Mouse (Mus musculus) CH12.LX (cell line): ENCODE data around the gene Atad1. TPM values are rescaled to one million over a fixed set of nuclear protein-coding genes. Genes with fewer than 3 reads are reported as not detected.
A peak's percentile ranks its signal among the peaks of the same experiment; 100 is the strongest.

Source experiments
- DNase-seq: peaks from one replicate; pipeline ENCODE4 v3.0.0-alpha.2; 2013; ENCODE audit errors: extremely low read depth
- H3K27ac ChIP-seq: 2 replicates; pipeline ENCODE4 v1.5.1; 2012; ENCODE audit warnings: low read depth, mild to moderate bottlenecking, control low read depth, moderate library complexity; ENCODE audit not compliant: insufficient read depth
- H3K27me3 ChIP-seq: replicated peaks from 2 replicates; pipeline ENCODE3; 2012; ENCODE audit warnings: inconsistent platforms
- H3K36me3 ChIP-seq, 2 experiments: replicated peaks in 1 of 2; 2 replicates each; pipeline versions ENCODE3 to v1.6.1; 2012; ENCODE audit warnings: inconsistent platforms in 1 of 2, low read length in 1 of 2, mild to moderate bottlenecking in 1 of 2, mixed read lengths in 1 of 2, moderate library complexity in 1 of 2; ENCODE audit not compliant: control insufficient read depth in 1 of 2, insufficient read depth in 1 of 2
- H3K4me1 ChIP-seq, 2 experiments: 2 replicates each; pipeline ENCODE4 v1.6.1; 2012; ENCODE audit warnings: inconsistent platforms in 1 of 2, moderate library complexity in 1 of 2; ENCODE audit not compliant: insufficient read depth in 2 of 2, control insufficient read depth in 1 of 2
- H3K4me2 ChIP-seq: 2 replicates; pipeline ENCODE4 v1.6.1; 2012; ENCODE audit warnings: low read depth, mild to moderate bottlenecking, control low read depth; ENCODE audit not compliant: poor library complexity, insufficient read depth, severe bottlenecking
- H3K4me3 ChIP-seq, 3 experiments: fragments of 150-350 bp in 1 of 3; sonication (generic) in 1 of 3; replicated peaks in 1 of 3; 2 replicates each; pipeline versions ENCODE3 to v1.5.1; 2011 to 2012; ENCODE audit warnings: low read depth in 2 of 3, low read length in 2 of 3, mild to moderate bottlenecking in 2 of 3, moderate library complexity in 2 of 3, control low read depth in 1 of 3, improper control_type of control experiment in 1 of 3, inconsistent platforms in 1 of 3, mixed read lengths in 1 of 3; ENCODE audit not compliant: poor library complexity in 1 of 3
- H3K79me2 ChIP-seq: replicated peaks from 2 replicates; pipeline ENCODE4 v1.6.1; 2012; ENCODE audit warnings: mild to moderate bottlenecking, moderate library complexity; ENCODE audit not compliant: control insufficient read depth, poor library complexity, insufficient read depth, severe bottlenecking; ENCODE audit errors: extremely low read depth
- H3K9ac ChIP-seq: 2 replicates; pipeline ENCODE4 v1.6.1; 2012; ENCODE audit warnings: low read depth, mild to moderate bottlenecking, control low read depth, moderate library complexity; ENCODE audit not compliant: insufficient read depth
- H3K9me3 ChIP-seq: replicated peaks from 2 replicates; pipeline ENCODE3; 2012; ENCODE audit warnings: low read length, inconsistent platforms, mixed read lengths
- CHD1 ChIP-seq: IDR thresholded peaks from 2 replicates; pipeline ENCODE4 v1.6.1; 2012; ENCODE audit warnings: low read depth, low read length, improper control_type of control experiment, inconsistent platforms
- CHD2 ChIP-seq: IDR thresholded peaks from 2 replicates; pipeline ENCODE4 v1.6.1; 2011; ENCODE audit warnings: low read length, improper control_type of control experiment
- CTCF ChIP-seq, 2 experiments: IDR thresholded peaks in 1 of 2; conservative IDR thresholded peaks in 1 of 2; 2 replicates each; pipeline ENCODE4 v1.5.1; 2011 to 2012; ENCODE audit warnings: low read depth in 2 of 2, low read length in 2 of 2, improper control_type of control experiment in 1 of 2, inconsistent platforms in 1 of 2, mild to moderate bottlenecking in 1 of 2, moderate library complexity in 1 of 2
- E2F4 ChIP-seq: IDR thresholded peaks from 2 replicates; pipeline ENCODE4 v1.6.1; 2011; ENCODE audit warnings: low read depth, low read length, improper control_type of control experiment; ENCODE audit not compliant: insufficient replicate concordance
- ELF1 ChIP-seq: IDR thresholded peaks from 2 replicates; pipeline ENCODE4 v1.6.1; 2014; ENCODE audit warnings: low read depth, mild to moderate bottlenecking, inconsistent platforms, low read length, improper control_type of control experiment
- EP300 ChIP-seq: IDR thresholded peaks from 2 replicates; pipeline ENCODE4 v1.6.1; 2011; ENCODE audit warnings: low read length, improper control_type of control experiment
- ETS1 ChIP-seq: conservative IDR thresholded peaks from 2 replicates; pipeline ENCODE4 v1.6.1; 2012; ENCODE audit warnings: low read depth, mild to moderate bottlenecking, inconsistent platforms, low read length, improper control_type of control experiment, moderate library complexity
- GABPA ChIP-seq: IDR thresholded peaks from 2 replicates; pipeline ENCODE4 v1.6.1; 2012; ENCODE audit warnings: low read depth, low read length, improper control_type of control experiment, inconsistent platforms; ENCODE audit not compliant: insufficient replicate concordance
- IRF4 ChIP-seq: IDR thresholded peaks from 2 replicates; pipeline ENCODE4 v1.6.1; 2014; ENCODE audit warnings: low read depth, mild to moderate bottlenecking, inconsistent platforms, low read length, improper control_type of control experiment
- JUN ChIP-seq: IDR thresholded peaks from 2 replicates; pipeline ENCODE4 v1.6.1; 2011; ENCODE audit warnings: low read depth, mild to moderate bottlenecking, low read length, improper control_type of control experiment, moderate library complexity; ENCODE audit not compliant: insufficient read depth
- KAT2A ChIP-seq: IDR thresholded peaks from 2 replicates; pipeline ENCODE4 v1.6.1; 2012; ENCODE audit warnings: low read length, improper control_type of control experiment, inconsistent platforms; ENCODE audit not compliant: insufficient replicate concordance
- MAFK ChIP-seq: IDR thresholded peaks from 2 replicates; pipeline ENCODE4 v1.6.1; 2011; ENCODE audit warnings: low read length, improper control_type of control experiment; ENCODE audit not compliant: insufficient replicate concordance
- MAX ChIP-seq: IDR thresholded peaks from 2 replicates; pipeline ENCODE4 v1.6.1; 2011; ENCODE audit warnings: low read length, improper control_type of control experiment
- MAZ ChIP-seq: IDR thresholded peaks from 2 replicates; pipeline ENCODE4 v1.6.1; 2012; ENCODE audit warnings: low read depth, mild to moderate bottlenecking, inconsistent platforms, low read length, improper control_type of control experiment, moderate library complexity
- MEF2A ChIP-seq: IDR thresholded peaks from 2 replicates; pipeline ENCODE4 v1.6.1; 2014; ENCODE audit warnings: low read depth, mild to moderate bottlenecking, inconsistent platforms, low read length, improper control_type of control experiment, borderline replicate concordance
- MXI1 ChIP-seq: IDR thresholded peaks from 2 replicates; pipeline ENCODE4 v1.6.1; 2011; ENCODE audit warnings: mild to moderate bottlenecking, low read depth, low read length, improper control_type of control experiment
- NELFE ChIP-seq: IDR thresholded peaks from 2 replicates; pipeline ENCODE4 v1.6.1; 2011; ENCODE audit warnings: low read depth, low read length, improper control_type of control experiment
- NRF1 ChIP-seq: IDR thresholded peaks from 2 replicates; pipeline ENCODE4 v1.6.1; 2014; ENCODE audit warnings: low read depth, mild to moderate bottlenecking, inconsistent platforms, low read length, improper control_type of control experiment, moderate library complexity
- POLR2A ChIP-seq: IDR thresholded peaks from 2 replicates; pipeline ENCODE4 v1.6.1; 2011; ENCODE audit warnings: low read depth, mild to moderate bottlenecking, improper control_type of control experiment, low read length
- RAD21 ChIP-seq: IDR thresholded peaks from 2 replicates; pipeline ENCODE4 v1.6.1; 2011; ENCODE audit warnings: low read depth, mild to moderate bottlenecking, low read length, improper control_type of control experiment, moderate library complexity
- RCOR1 ChIP-seq: conservative IDR thresholded peaks from 2 replicates; pipeline ENCODE4 v1.6.1; 2012; ENCODE audit warnings: low read depth, mild to moderate bottlenecking, inconsistent platforms, low read length, improper control_type of control experiment
- SIN3A ChIP-seq: IDR thresholded peaks from 2 replicates; pipeline ENCODE4 v1.6.1; 2012; ENCODE audit warnings: low read length, improper control_type of control experiment, inconsistent platforms
- TBP ChIP-seq: conservative IDR thresholded peaks from 2 replicates; pipeline ENCODE4 v1.6.1; 2011; ENCODE audit warnings: low read depth, low read length, improper control_type of control experiment
- TCF12 ChIP-seq: IDR thresholded peaks from 2 replicates; pipeline ENCODE4 v1.6.1; 2014; ENCODE audit warnings: low read depth, mild to moderate bottlenecking, inconsistent platforms, low read length, improper control_type of control experiment
- UBTF ChIP-seq: IDR thresholded peaks from 2 replicates; pipeline ENCODE4 v1.6.1; 2012; ENCODE audit warnings: low read depth, mild to moderate bottlenecking, inconsistent platforms, low read length, improper control_type of control experiment, moderate library complexity
- USF1 ChIP-seq: IDR thresholded peaks from 2 replicates; pipeline ENCODE4 v1.6.1; 2014; ENCODE audit warnings: low read depth, mild to moderate bottlenecking, inconsistent platforms, low read length, improper control_type of control experiment
- ZKSCAN1 ChIP-seq: IDR thresholded peaks from 2 replicates; pipeline ENCODE4 v1.6.1; 2012; ENCODE audit warnings: low read depth, inconsistent platforms, low read length, improper control_type of control experiment, borderline replicate concordance
- ZMIZ1 ChIP-seq: IDR thresholded peaks from 2 replicates; pipeline ENCODE4 v1.6.1; 2012; ENCODE audit warnings: low read depth, mild to moderate bottlenecking, inconsistent platforms, low read length, improper control_type of control experiment
- ZNF384 ChIP-seq: IDR thresholded peaks from 2 replicates; pipeline ENCODE4 v1.6.1; 2012; ENCODE audit warnings: low read depth, low read length, improper control_type of control experiment, inconsistent platforms
- dilution Hi-C: fragments of 300-500 bp; cut with MboI; formaldehyde crosslinking; loops from 2 replicates; pipeline ENCODE4 v1.14.3; 2020; ENCODE audit warnings: low sequenced_read_pairs; ENCODE audit not compliant: extremely low pct_unique_long_range_greater_than_20kb, extremely low pct_ligation_motif_present
- in situ Hi-C: fragments of 300-500 bp; cut with MboI; formaldehyde crosslinking; loops from 3 replicates; pipeline ENCODE4 v1.14.3; 2019; ENCODE audit warnings: low sequenced_read_pairs, low pct_ligation_motif_present, low pct_unique_long_range_greater_than_20kb, mixed read lengths
- polyA plus RNA-seq: library from polyadenylated mRNA; unstranded; fragments of >175 nt; gene quantifications from 2 replicates; pipeline ENCODE4 v1.2.1, GENCODE M21; 2012; ENCODE audit warnings: low read depth; ENCODE audit not compliant: insufficient read length
- total RNA-seq, 2 experiments: library from RNA; depleted of rRNA; stranded (reverse); fragments of 300-350 nt in 1 of 2; fragments of >200 nt in 1 of 2; gene quantifications; 2 replicates each; pipeline ENCODE4 v1.2.3; 2012 to 2014

Atad1 gene
- total and polyA plus RNA-seq, 3 experiments, result 78.5 to 268 (median 103) TPM

GRCm38 (mm10) chr19:32729785-32730184 lies 9.8 kb downstream of the Atad1 start:
- H3K9ac ChIP-seq, result no peak overlapping the region
- no peaks in the 10 kb centered on the region for H3K36me3 ChIP-seq
- H3K4me1 ChIP-seq, result peaks cover 3 to 14% of the 10 kb centered on the region in 2 experiments; a peak in 3 of 4 replicates
- no peak overlapping the region for H3K4me2 ChIP-seq
- H3K27ac ChIP-seq, result no peak overlapping the region
- no peak overlapping the region for H3K4me3 ChIP-seq
- DNase-seq, result no peak
- H3K9me3 ChIP-seq, result no peaks in the 10 kb centered on the region
- dilution Hi-C loops (no loop called here), in situ Hi-C loops (no loop called here)
- no peaks in the 10 kb centered on the region for H3K79me2 ChIP-seq
- no peak for TF ChIP-seq TBP
- TF ChIP-seq MEF2A, result no peak
- TF ChIP-seq ZNF384, result no peak
- no peak for TF ChIP-seq GABPA
- no peak for TF ChIP-seq TCF12
- TF ChIP-seq ZKSCAN1, result no peak
- TF ChIP-seq ZMIZ1, result no peak
- TF ChIP-seq MXI1, result no peak
- no peak for TF ChIP-seq KAT2A
- TF ChIP-seq CHD2, result no peak
- no peak for TF ChIP-seq CTCF (conservative IDR thresholded peaks at IDR 0.05 in 1 of 2, IDR thresholded peaks at IDR 0.05 in 1 of 2; ENCODE audit: low read depth in 2 of 2, low read length in 2 of 2)
- TF ChIP-seq USF1, result no peak
- no peak for TF ChIP-seq IRF4
- no peak for TF ChIP-seq NRF1
- no peak for TF ChIP-seq RCOR1
- no peak for TF ChIP-seq JUN
- TF ChIP-seq SIN3A, result no peak
- TF ChIP-seq, all 38 proteins: peak for 0
- no peaks in the 10 kb centered on the region for H3K27me3 ChIP-seq

GRCm38 (mm10) chr19:32726451-32727325 lies 12.9 kb downstream of the Atad1 start:
- Histone ChIP-seq H3K9me3 (no peaks in the 10 kb centered on the region), H3K27me3 (no peaks in the 10 kb centered on the region), H3K27ac (peak overlapping the region; percentile 33; the same call in 1 of the 2 replicates), H3K4me2 (peak overlapping the region; percentile 68), H3K79me2 (no peaks in the 10 kb centered on the region), H3K4me1 (peaks cover 3 to 23% of the 10 kb centered on the region in 2 experiments; a peak in 3 of 4 replicates), H3K9ac (peak overlapping the region; percentile 33), H3K4me3 (peak overlapping the region in 2 of 3 experiments; percentile 11 to 24), H3K36me3 (no peaks in the 10 kb centered on the region)
- in situ Hi-C loops, result no loop called here
- dilution Hi-C loops, result no loop called here
- DNase-seq, result no peak
- TF ChIP-seq MAZ, result no peak; the same call in none of the 2 replicates
- TF ChIP-seq KAT2A, result no peak
- peak; percentile 49; the same call in 1 of the 2 replicates for TF ChIP-seq EP300
- TF ChIP-seq USF1, result no peak
- TF ChIP-seq E2F4, result no peak
- peak; percentile 16; the same call in 1 of the 2 replicates for TF ChIP-seq ELF1
- no peak for TF ChIP-seq RAD21
- no peak for TF ChIP-seq ETS1
- no peak for TF ChIP-seq ZNF384
- TF ChIP-seq NRF1, result no peak
- TF ChIP-seq CHD1, result no peak
- no peak for TF ChIP-seq UBTF
- TF ChIP-seq NELFE, result no peak
- TF ChIP-seq ZKSCAN1, result no peak
- TF ChIP-seq MXI1, result no peak
- TF ChIP-seq MAFK, result no peak
- 0 out of 2 replicates have a peak, but pooled peaks have one; percentile 20 for TF ChIP-seq MAX
- TF ChIP-seq GABPA, result no peak
- TF ChIP-seq RCOR1, result 0 out of 2 replicates have a peak, but pooled peaks have one; percentile 34
- TF ChIP-seq JUN, result 0 out of 2 replicates have a peak, but pooled peaks have one; percentile 21
- peak; percentile 31; the same call in 1 of the 2 replicates for TF ChIP-seq POLR2A
